Mouse (Mus musculus) neutrophil, adult 5-6 weeks (primary cell): ENCODE measurements around the gene Nfat5. TPM values are rescaled to one million over a fixed set of nuclear protein-coding genes. Genes with fewer than 3 reads are reported as not detected.

ENCODE experiments used
- total RNA-seq: library from RNA; stranded (forward); fragments of 200-1000 nt; gene quantifications from 2 replicates; pipeline ENCODE4 v1.2.3, GENCODE M21; 2017

Nfat5 gene
- total RNA-seq, 1 experiment from 2014 or later: 80.1 TPM

Other genes with a start within 250 kb of the Nfat5 start
- gene Pdf, start 244.9 kb upstream of the Nfat5 start, total RNA-seq: 18.9 and 22.1 TPM in 2 replicates
- gene Cog8, start 236.8 kb upstream of the Nfat5 start, total RNA-seq: 27.3 and 29.6 TPM in 2 replicates
- 15.5 and 16.4 TPM in 2 replicates for gene Nip7, start 236.6 kb upstream of the Nfat5 start, total RNA-seq
- not detected in 2 replicates for gene Tmed6, start 227.8 kb upstream of the Nfat5 start, total RNA-seq
- gene Terf2, start 196.9 kb upstream of the Nfat5 start, total RNA-seq: 27.8 and 30.0 TPM in 2 replicates
- 34.5 and 40.4 TPM in 2 replicates for gene Cyb5b, start 142.8 kb upstream of the Nfat5 start, total RNA-seq
- gene Nqo1, start 109.7 kb downstream of the Nfat5 start, total RNA-seq: 0.49 and 0.58 TPM in 2 replicates
- gene Nob1, start 131.6 kb downstream of the Nfat5 start, total RNA-seq: 17.6 and 18.0 TPM in 2 replicates
- gene Wwp2, start 142.9 kb downstream of the Nfat5 start, total RNA-seq: 102 and 107 TPM in 2 replicates